Mouse (Mus musculus): ENCODE data around the gene Erich2. TPM values are rescaled to one million over a fixed set of nuclear protein-coding genes. Genes with fewer than 3 reads are reported as not detected.

Gene Erich2
- polyA plus RNA-seq (2015; fragmentation: Nextera tagmentation; extraction: Ambion mirVana): 0.07 TPM in 1 of 2 replicates, not detected in the other

DNA sequence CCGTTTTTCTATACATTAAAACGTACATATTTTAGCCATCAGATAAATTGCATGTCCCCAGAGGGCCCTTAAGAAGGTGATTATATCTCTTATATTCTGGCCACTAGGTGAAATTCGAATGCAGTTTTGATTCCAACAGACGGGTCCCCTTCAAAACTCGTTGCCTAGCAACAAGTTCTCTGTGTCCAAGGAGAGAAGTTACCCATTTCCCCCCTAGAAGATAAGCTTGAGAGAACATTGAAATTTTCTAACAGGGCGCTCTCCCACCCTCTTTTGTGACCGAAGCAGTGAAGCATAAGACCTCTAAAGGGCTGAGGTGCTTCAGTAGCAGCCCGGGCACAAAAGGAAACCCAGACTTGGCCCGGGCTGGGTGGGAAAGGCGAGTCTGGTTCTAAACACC lies at the start of gene Erich2:
Gene Erich2 (plus strand): TSS at position 324 of the 400 bp plus-strand sequence.
- no peak for ATAC-seq (ENCODE audit: low read depth)
- 18% methylated on average over 10 of the region's 10 CpGs for WGBS (ENCODE audit: insufficient replicate concordance)
- H3K27me3 ChIP-seq (ENCODE audit: control insufficient read depth, insufficient read depth, low read depth, low read length): peaks cover 13% of the 10 kb centered on the region
- no peak within 1 kb of the TSS for H3K27ac ChIP-seq (ENCODE audit: low read length)
- H3K4me1 ChIP-seq (ENCODE audit: control insufficient read depth, low read depth, low read length): no peaks in the 10 kb centered on the region; the same call in 1 of the 2 replicates
- H3K4me2 ChIP-seq (ENCODE audit: low read depth, low read length): peak within 1 kb of the TSS; percentile 68
- no peaks in the 10 kb centered on the region for H3K36me3 ChIP-seq (ENCODE audit: control insufficient read depth, insufficient read depth)
- H3K9ac ChIP-seq (ENCODE audit: low read depth, low read length): no peak within 1 kb of the TSS
- H3K4me3 ChIP-seq (ENCODE audit: low read depth, low read length): peak within 1 kb of the TSS; percentile 56
- H3K9me3 ChIP-seq (replicated peaks; ENCODE audit: control insufficient read depth, low read length): no peaks in the 10 kb centered on the region

DNA sequence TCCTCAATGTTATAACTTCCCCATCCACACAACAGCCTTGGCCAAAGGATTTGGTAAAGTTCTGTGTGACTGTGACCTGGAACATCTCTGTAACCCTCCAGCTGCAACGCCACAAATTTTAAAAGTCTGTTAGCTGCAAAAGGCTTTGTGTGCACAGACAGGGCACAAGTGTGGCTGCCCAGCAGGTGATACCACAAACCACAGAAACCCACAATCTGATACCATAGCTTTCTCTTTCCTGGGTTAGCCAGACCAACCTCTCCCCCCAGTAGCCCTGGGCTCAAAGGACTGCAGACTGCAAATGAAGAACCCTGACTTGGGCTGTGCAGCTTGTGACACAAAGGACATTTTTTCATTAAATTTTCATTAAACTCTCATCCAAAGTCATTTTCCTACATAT lies 45.0 kb upstream of the Erich2 start:
- no peaks in the 10 kb centered on the region for H3K9me3 ChIP-seq (replicated peaks; ENCODE audit: control insufficient read depth, low read length)
- H3K27ac ChIP-seq (ENCODE audit: low read length): no peak overlapping the region
- H3K27me3 ChIP-seq (ENCODE audit: control insufficient read depth, insufficient read depth, low read depth, low read length): no peaks in the 10 kb centered on the region
- H3K36me3 ChIP-seq (ENCODE audit: control insufficient read depth, insufficient read depth): no peaks in the 10 kb centered on the region
- H3K9ac ChIP-seq (ENCODE audit: low read depth, low read length): no peak overlapping the region
- 14% methylated on average over 1 of the region's 1 CpGs for WGBS (ENCODE audit: insufficient replicate concordance)
- no peak overlapping the region for H3K4me2 ChIP-seq (ENCODE audit: low read depth, low read length)
- ATAC-seq (ENCODE audit: low read depth): no peak
- H3K4me1 ChIP-seq (ENCODE audit: control insufficient read depth, low read depth, low read length): no peaks in the 10 kb centered on the region
- no peak overlapping the region for H3K4me3 ChIP-seq (ENCODE audit: low read depth, low read length)

DNA sequence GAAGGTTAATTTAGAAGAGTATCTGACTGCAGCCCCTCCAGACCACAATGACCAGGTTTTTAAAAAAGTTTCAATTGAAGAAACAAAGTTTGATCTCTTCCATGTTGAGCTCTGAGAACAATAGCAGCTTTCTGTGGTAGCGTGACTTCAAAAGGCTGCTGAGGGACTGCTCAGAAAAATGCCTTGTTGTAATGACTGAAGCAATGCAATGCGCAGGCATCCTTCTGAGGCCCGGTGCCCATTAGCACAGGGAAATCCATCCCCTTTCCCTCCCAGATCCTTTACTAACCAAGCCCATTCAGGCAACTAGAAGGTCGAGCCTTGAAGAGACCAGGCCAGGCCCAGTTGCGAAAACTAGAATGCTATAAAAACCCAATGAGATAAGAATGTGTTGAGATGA lies 37.5 kb upstream of the Erich2 start:
- no peak overlapping the region for H3K4me2 ChIP-seq (ENCODE audit: low read depth, low read length)
- H3K27ac ChIP-seq (ENCODE audit: low read length): no peak overlapping the region
- H3K4me3 ChIP-seq (ENCODE audit: low read depth, low read length): no peak overlapping the region
- no peaks in the 10 kb centered on the region for H3K36me3 ChIP-seq (ENCODE audit: control insufficient read depth, insufficient read depth)
- H3K9me3 ChIP-seq (replicated peaks; ENCODE audit: control insufficient read depth, low read length): no peaks in the 10 kb centered on the region
- peaks cover 3% of the 10 kb centered on the region; the same call in 1 of the 2 replicates for H3K4me1 ChIP-seq (ENCODE audit: control insufficient read depth, low read depth, low read length)
- H3K27me3 ChIP-seq (ENCODE audit: control insufficient read depth, insufficient read depth, low read depth, low read length): peaks cover 60% of the 10 kb centered on the region
- no peak overlapping the region for H3K9ac ChIP-seq (ENCODE audit: low read depth, low read length)
- ATAC-seq (ENCODE audit: low read depth): no peak
- 14% methylated on average over 5 of the region's 5 CpGs for WGBS (ENCODE audit: insufficient replicate concordance)

DNA sequence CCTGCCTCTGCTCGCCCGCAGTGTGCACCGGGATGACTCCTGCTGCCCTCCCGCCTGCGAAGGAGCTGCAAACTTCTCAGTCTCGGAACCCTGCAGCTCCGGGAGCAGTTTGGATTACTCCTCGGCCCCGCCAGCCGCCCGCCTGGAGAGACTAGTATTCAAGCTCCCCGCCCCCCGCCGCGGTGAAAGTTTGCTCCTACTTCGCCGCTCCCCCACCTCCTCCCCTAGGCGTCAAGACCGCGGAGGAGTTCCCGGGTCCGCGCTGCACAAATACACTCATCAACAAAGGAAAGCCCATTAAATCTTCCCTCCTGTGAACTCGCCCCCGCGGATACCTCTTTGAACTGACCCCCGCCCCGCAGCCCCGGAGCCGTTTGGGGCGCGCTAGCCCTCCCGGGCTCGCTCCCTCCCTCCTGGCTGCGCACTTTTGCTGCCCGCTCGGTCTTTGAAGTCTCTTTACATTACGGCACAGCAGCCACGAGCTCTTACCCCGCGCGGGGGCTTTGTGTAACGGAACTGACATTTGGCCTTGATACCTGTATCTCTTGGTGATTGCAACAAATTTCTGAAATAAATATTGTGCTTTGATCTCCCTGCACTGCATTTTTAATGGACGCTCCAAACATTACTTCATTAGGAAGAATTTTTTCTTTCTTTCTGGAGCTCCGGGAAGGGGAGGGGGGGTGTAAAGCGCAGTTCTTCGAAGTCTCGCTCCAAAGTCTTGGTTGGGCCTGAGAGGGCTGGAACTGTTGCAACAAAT lies 36.6 kb upstream of the Erich2 start:
- no peak for ATAC-seq (ENCODE audit: low read depth)
- Histone ChIP-seq H3K9ac (ENCODE audit: low read depth, low read length) (no peak overlapping the region), H3K27ac (ENCODE audit: low read length) (no peak overlapping the region), H3K4me3 (ENCODE audit: low read depth, low read length) (0 out of 2 replicates have a peak overlapping the region, but pooled peaks have one; percentile 8), H3K9me3 (replicated peaks; ENCODE audit: control insufficient read depth, low read length) (no peaks in the 10 kb centered on the region), H3K36me3 (ENCODE audit: control insufficient read depth, insufficient read depth) (no peaks in the 10 kb centered on the region), H3K27me3 (ENCODE audit: control insufficient read depth, insufficient read depth, low read depth, low read length) (peaks cover 69% of the 10 kb centered on the region), H3K4me2 (ENCODE audit: low read depth, low read length) (peak overlapping the region; percentile 24; the same call in 1 of the 2 replicates), H3K4me1 (ENCODE audit: control insufficient read depth, low read depth, low read length) (peaks cover 3% of the 10 kb centered on the region)
- under 1% methylated on average over 48 of the region's 48 CpGs for WGBS (ENCODE audit: insufficient replicate concordance)

DNA sequence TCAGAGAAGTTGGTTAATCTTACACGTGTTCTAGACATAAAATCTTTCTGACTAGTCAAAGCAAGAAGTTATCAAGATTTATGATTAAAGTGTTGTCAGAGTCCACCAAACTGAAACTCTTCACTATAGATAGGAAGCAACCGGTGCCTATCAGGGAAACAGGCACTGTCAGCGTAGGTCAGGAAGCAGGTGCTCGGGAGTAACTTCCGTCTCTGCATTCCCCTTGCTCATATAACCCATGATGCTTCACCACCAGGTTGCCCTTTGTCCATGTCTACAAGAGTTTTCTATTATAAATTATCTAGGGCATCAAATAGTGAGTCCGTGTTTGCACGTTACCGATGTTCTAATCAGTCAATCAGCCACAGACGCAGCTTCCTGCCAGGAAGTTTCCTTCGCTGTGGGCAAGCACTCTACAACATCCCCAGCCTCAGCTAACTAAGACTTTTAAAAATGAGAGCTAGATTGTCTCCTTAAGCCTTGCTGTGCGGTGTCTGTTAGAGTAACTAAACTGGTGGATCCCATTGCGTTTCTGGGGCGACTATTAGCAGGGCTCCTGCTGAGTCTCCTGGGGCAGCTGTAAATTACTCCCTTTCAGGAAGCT lies 10.8 kb upstream of the Erich2 start:
- Histone ChIP-seq H3K9ac (ENCODE audit: low read depth, low read length) (no peak overlapping the region), H3K4me2 (ENCODE audit: low read depth, low read length) (no peak overlapping the region), H3K4me3 (ENCODE audit: low read depth, low read length) (no peak overlapping the region), H3K9me3 (replicated peaks; ENCODE audit: control insufficient read depth, low read length) (no peaks in the 10 kb centered on the region), H3K27ac (ENCODE audit: low read length) (no peak overlapping the region), H3K36me3 (ENCODE audit: control insufficient read depth, insufficient read depth) (no peaks in the 10 kb centered on the region), H3K4me1 (ENCODE audit: control insufficient read depth, low read depth, low read length) (no peaks in the 10 kb centered on the region), H3K27me3 (ENCODE audit: control insufficient read depth, insufficient read depth, low read depth, low read length) (no peaks in the 10 kb centered on the region)
- 3% methylated on average over 13 of the region's 13 CpGs for whole genome bisulfite sequencing (ENCODE audit: insufficient replicate concordance)
- ATAC-seq (ENCODE audit: low read depth): no peak

DNA sequence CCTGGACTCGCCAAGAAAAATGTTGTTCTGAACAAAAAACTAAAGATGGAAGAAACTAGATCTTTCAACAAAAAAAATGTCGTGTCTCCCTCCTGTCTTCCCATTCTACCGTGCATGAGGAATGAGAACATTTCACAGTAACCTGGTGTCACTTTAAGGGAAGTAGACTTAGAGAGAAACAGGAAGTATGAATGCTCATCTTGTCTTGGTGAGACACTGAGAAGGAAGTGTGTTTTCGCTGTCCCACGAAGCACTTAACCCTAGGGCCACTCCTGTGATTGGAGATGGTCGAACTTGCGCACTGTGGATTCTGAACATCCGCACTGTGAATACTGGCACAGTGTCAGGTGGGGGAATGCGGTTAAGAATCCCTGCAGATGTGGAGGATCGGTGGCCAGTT lies 5.2 kb upstream of the Erich2 start:
- WGBS (ENCODE audit: insufficient replicate concordance): 46% methylated on average over 10 of the region's 10 CpGs
- Histone ChIP-seq H3K27me3 (ENCODE audit: control insufficient read depth, insufficient read depth, low read depth, low read length) (no peaks in the 10 kb centered on the region), H3K36me3 (ENCODE audit: control insufficient read depth, insufficient read depth) (no peaks in the 10 kb centered on the region), H3K27ac (ENCODE audit: low read length) (no peak overlapping the region), H3K9me3 (replicated peaks; ENCODE audit: control insufficient read depth, low read length) (no peaks in the 10 kb centered on the region), H3K4me3 (ENCODE audit: low read depth, low read length) (no peak overlapping the region), H3K4me1 (ENCODE audit: control insufficient read depth, low read depth, low read length) (no peaks in the 10 kb centered on the region), H3K9ac (ENCODE audit: low read depth, low read length) (no peak overlapping the region), H3K4me2 (ENCODE audit: low read depth, low read length) (no peak overlapping the region)
- no peak for ATAC-seq (ENCODE audit: low read depth)

DNA sequence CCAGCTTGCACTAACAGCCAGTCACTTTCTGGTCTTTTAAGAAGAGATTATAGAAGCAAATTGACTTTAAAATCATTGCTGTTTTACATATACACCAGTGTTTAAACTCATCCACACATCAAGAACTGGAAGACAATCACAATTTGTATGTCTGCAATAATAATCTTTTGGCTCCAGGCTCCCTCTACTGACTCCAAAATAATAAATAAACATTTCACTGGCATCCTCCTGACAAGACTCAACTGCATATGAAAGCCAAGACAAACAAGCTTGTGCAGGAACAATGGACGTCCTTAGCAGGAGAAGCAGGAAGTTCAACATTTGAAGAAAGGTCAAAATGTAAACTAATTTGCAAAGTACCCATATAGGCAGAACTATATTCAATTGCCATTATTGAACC lies 3.4 kb upstream of the Erich2 start:
- no peak overlapping the region for H3K4me3 ChIP-seq (ENCODE audit: low read depth, low read length)
- H3K9ac ChIP-seq (ENCODE audit: low read depth, low read length): no peak overlapping the region
- no peak overlapping the region for H3K27ac ChIP-seq (ENCODE audit: low read length)
- H3K4me2 ChIP-seq (ENCODE audit: low read depth, low read length): no peak overlapping the region
- no peak for ATAC-seq (ENCODE audit: low read depth)
- WGBS (ENCODE audit: insufficient replicate concordance): 3% methylated on average over 1 of the region's 1 CpGs
- peaks cover 12% of the 10 kb centered on the region for H3K27me3 ChIP-seq (ENCODE audit: control insufficient read depth, insufficient read depth, low read depth, low read length)
- no peaks in the 10 kb centered on the region; the same call in 1 of the 2 replicates for H3K4me1 ChIP-seq (ENCODE audit: control insufficient read depth, low read depth, low read length)
- H3K36me3 ChIP-seq (ENCODE audit: control insufficient read depth, insufficient read depth): no peaks in the 10 kb centered on the region
- H3K9me3 ChIP-seq (replicated peaks; ENCODE audit: control insufficient read depth, low read length): no peaks in the 10 kb centered on the region

DNA sequence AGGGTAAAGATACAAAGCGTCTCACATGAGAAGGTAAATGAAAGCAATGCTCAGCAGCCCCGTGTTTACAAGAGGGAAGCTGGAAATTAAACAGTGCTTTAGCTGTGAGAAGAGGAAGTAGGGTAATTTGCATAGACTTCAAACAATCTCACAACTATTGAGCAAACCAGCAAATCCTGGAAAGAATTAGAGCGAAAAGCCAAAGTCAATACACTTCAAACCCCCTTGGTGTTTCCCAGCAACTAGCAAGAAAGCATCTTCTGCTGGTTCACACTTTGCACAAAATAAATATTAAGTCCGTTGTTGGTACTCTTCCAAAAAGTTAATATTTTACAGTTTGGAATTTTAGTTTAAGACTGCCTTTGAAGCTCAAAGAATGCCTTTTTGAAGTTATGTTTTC lies 2.7 kb upstream of the Erich2 start:
- ATAC-seq (ENCODE audit: low read depth): no peak

DNA sequence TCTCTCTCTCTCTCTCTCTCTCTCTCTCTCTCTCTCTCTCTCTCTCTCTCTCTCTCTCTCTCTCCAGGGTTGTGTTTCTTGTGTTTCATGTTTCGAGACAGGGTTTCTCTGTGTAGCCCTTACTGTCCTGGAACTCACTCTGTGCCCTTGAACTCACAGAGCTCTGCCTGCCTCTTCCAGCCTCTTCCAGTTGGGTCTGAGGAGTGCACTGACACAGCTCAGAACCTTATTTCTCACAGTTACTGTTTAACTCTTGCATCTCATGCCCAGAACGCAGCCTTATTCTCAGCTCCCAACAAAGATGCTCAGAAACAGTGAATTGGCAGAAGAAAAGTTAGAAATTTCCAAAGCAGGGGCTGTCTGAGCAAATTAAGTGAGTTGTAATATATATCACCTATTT lies 2.2 kb upstream of the Erich2 start:
- Histone ChIP-seq H3K4me2 (ENCODE audit: low read depth, low read length) (no peak overlapping the region), H3K9ac (ENCODE audit: low read depth, low read length) (no peak overlapping the region), H3K4me3 (ENCODE audit: low read depth, low read length) (no peak overlapping the region), H3K27ac (ENCODE audit: low read length) (no peak overlapping the region), H3K4me1 (ENCODE audit: control insufficient read depth, low read depth, low read length) (no peaks in the 10 kb centered on the region; the same call in 1 of the 2 replicates), H3K36me3 (ENCODE audit: control insufficient read depth, insufficient read depth) (no peaks in the 10 kb centered on the region), H3K9me3 (replicated peaks; ENCODE audit: control insufficient read depth, low read length) (no peaks in the 10 kb centered on the region), H3K27me3 (ENCODE audit: control insufficient read depth, insufficient read depth, low read depth, low read length) (peaks cover 13% of the 10 kb centered on the region)
- WGBS (ENCODE audit: insufficient replicate concordance): 22% methylated on average over 2 of the region's 2 CpGs
- ATAC-seq (ENCODE audit: low read depth): no peak

More for the DNA sequence above, 2.7 kb upstream of the Erich2 start:
- no peaks in the 10 kb centered on the region for H3K36me3 ChIP-seq (ENCODE audit: control insufficient read depth, insufficient read depth)
- WGBS (ENCODE audit: insufficient replicate concordance): 19% methylated on average over 4 of the region's 4 CpGs
- H3K4me1 ChIP-seq (ENCODE audit: control insufficient read depth, low read depth, low read length): no peaks in the 10 kb centered on the region; the same call in 1 of the 2 replicates
- peaks cover 13% of the 10 kb centered on the region for H3K27me3 ChIP-seq (ENCODE audit: control insufficient read depth, insufficient read depth, low read depth, low read length)
- H3K4me2 ChIP-seq (ENCODE audit: low read depth, low read length): no peak overlapping the region
- no peak overlapping the region for H3K27ac ChIP-seq (ENCODE audit: low read length)
- no peaks in the 10 kb centered on the region for H3K9me3 ChIP-seq (replicated peaks; ENCODE audit: control insufficient read depth, low read length)
- H3K4me3 ChIP-seq (ENCODE audit: low read depth, low read length): no peak overlapping the region
- no peak overlapping the region for H3K9ac ChIP-seq (ENCODE audit: low read depth, low read length)
